Mouse (Mus musculus): ENCODE data around the gene Rnf150. TPM values are rescaled to one million over a fixed set of nuclear protein-coding genes. Genes with fewer than 3 reads are reported as not detected.

Rnf150 gene
- polyA plus RNA-seq, 1 experiment = 11.0 TPM

DNA sequence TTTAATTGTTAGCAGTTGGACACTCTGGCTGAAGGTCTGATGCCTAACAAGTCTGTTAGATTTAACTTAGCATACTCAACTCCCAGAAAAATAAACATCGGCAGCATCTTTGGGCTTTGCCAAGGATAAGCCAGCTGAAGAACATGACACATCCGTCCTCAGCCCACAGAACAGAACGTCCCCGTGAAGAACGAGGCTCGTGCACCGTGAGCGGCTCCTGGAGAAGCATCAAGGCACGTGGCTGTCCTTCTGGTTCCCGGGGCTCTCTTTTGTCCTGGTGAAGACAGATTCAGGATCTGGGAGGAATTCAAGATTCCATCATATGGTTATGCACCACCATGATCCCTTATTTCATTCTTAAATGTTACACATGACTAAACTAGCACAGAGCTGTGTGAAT lies 175.4 kb downstream of the Rnf150 start:
- H3K4me1 ChIP-seq (ENCODE audit: control insufficient read depth, insufficient read depth, low read length) = peaks cover 8% of the 10 kb centered on the region
- TF ChIP-seq POLR2A (IDR thresholded peaks at IDR 0.05; ENCODE audit: borderline replicate concordance, insufficient read depth, low read length) (no peak), CTCF (IDR thresholded peaks at IDR 0.05; ENCODE audit: borderline replicate concordance, insufficient read depth, low read depth, low read length) (no peak)
- H3K27me3 ChIP-seq (ENCODE audit: control insufficient read depth, insufficient read depth, low read length) = no peaks in the 10 kb centered on the region
- no peak overlapping the region for H3K27ac ChIP-seq (ENCODE audit: insufficient read depth, low read length)
- 51% methylated on average over 10 of the region's 10 CpGs for WGBS
- no peak for DNase-seq
- no peak overlapping the region for H3K4me3 ChIP-seq (replicated peaks; ENCODE audit: insufficient read depth, low read depth, low read length)

DNA sequence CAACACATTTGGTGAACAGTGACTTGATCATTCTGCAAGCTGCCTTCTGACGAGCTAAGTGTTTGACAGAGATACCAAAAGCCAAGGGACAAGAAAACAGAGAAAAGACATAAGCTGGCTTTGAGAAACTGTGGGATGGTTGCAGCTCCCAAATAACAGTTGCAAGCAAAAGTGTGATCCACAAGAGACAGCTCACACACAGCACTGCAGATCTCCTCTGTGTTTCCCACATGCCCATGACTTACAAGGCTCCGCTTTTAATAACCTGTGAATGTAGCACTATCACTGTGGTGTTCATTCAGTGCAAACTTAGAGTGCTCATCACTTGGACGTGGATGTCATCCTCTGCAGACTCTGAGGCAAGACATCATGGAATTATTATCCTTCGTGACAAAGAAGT lies 178.3 kb downstream of the Rnf150 start:
- no peak for DNase-seq
- H3K27ac ChIP-seq (ENCODE audit: insufficient read depth, low read length) = no peak overlapping the region
- no peak for TF ChIP-seq CTCF (IDR thresholded peaks at IDR 0.05; ENCODE audit: borderline replicate concordance, insufficient read depth, low read depth, low read length)
- H3K4me1 ChIP-seq (ENCODE audit: control insufficient read depth, insufficient read depth, low read length) = peaks cover 5% of the 10 kb centered on the region; the same call in 1 of the 2 replicates
- H3K4me3 ChIP-seq (replicated peaks; ENCODE audit: insufficient read depth, low read depth, low read length) = no peak overlapping the region
- 91% methylated on average over 4 of the region's 4 CpGs for WGBS
- H3K27me3 ChIP-seq (ENCODE audit: control insufficient read depth, insufficient read depth, low read length) = no peaks in the 10 kb centered on the region

DNA sequence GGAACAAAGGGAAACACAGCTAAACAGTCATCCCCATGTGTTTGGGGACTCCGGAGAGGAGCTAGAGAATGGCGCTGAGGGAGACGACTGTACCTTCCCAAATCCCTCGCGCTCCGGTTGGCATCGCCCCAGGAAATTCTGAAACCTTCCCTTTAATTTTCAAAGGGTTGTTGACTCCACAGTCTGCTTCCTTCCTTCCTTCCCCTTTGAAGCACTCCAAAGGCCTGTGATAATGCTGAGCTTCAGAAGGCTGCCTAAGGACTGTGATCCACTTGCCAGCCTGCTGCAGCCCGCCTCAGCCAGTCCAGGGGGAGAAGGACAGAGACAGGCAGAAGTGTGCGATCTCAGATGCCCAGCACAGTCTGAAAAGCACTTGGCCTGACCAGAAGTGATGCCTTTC lies 183.8 kb downstream of the Rnf150 start:
- no peak for DNase-seq
- Histone ChIP-seq H3K4me1 (ENCODE audit: control insufficient read depth, insufficient read depth, low read length) (0 out of 2 replicates have a peak, but pooled peaks cover 3% of the 10 kb centered on the region), H3K27ac (ENCODE audit: insufficient read depth, low read length) (no peak overlapping the region), H3K27me3 (ENCODE audit: control insufficient read depth, insufficient read depth, low read length) (no peaks in the 10 kb centered on the region), H3K4me3 (replicated peaks; ENCODE audit: insufficient read depth, low read depth, low read length) (no peak overlapping the region)
- TF ChIP-seq POLR2A (IDR thresholded peaks at IDR 0.05; ENCODE audit: borderline replicate concordance, insufficient read depth, low read length) (no peak), CTCF (IDR thresholded peaks at IDR 0.05; ENCODE audit: borderline replicate concordance, insufficient read depth, low read depth, low read length) (no peak)
- 87% methylated on average over 9 of the region's 9 CpGs for WGBS

DNA sequence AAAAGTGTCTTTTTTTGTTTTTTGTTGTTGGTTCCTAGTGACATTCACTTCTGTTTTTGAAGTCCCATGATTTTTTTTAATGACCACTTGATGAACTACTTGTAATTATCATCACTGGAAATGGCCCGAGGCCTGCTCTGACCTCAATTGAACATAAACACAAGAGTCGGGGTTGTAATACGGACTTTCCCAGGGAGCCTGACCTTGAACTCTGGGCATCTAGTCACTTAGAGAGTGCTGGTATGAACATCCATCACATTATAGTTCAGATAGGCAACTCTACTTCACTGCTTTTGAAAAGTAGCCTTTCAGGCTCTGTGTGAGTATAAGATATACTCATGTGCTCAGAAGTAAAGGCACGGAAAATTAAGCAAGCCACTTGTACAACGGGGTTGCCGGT lies 185.4 kb downstream of the Rnf150 start:
- no peak for DNase-seq
- TF ChIP-seq CTCF (IDR thresholded peaks at IDR 0.05; ENCODE audit: borderline replicate concordance, insufficient read depth, low read depth, low read length) (no peak), POLR2A (IDR thresholded peaks at IDR 0.05; ENCODE audit: borderline replicate concordance, insufficient read depth, low read length) (no peak)
- WGBS = 70% methylated on average over 6 of the region's 6 CpGs
- Histone ChIP-seq H3K27me3 (ENCODE audit: control insufficient read depth, insufficient read depth, low read length) (no peaks in the 10 kb centered on the region), H3K4me1 (ENCODE audit: control insufficient read depth, insufficient read depth, low read length) (0 out of 2 replicates have a peak, but pooled peaks cover 3% of the 10 kb centered on the region), H3K4me3 (replicated peaks; ENCODE audit: insufficient read depth, low read depth, low read length) (no peak overlapping the region), H3K27ac (ENCODE audit: insufficient read depth, low read length) (no peak overlapping the region)

DNA sequence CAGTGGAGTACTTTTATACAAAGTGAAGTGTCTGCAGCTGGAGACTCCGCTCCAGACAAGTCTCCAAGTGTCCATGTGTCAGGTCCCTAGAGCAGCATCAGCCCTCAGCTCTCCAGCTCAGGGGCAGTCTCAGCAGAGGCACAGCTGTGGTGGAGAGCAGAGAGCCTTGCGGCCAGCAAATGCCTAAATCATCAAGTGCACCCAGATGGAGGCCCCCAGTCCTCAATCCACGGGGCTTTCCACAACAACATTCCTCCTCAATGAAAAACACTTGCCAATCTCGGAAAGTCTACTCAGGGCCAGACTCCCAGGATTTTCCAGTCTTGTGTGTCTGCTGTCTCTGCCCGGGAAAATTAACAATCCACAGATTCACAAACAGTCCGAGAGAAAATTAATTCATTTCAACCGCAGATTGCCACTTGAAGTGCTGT lies 186.0 kb downstream of the Rnf150 start:
- H3K4me1 ChIP-seq (ENCODE audit: control insufficient read depth, insufficient read depth, low read length) = 0 out of 2 replicates have a peak, but pooled peaks cover 3% of the 10 kb centered on the region
- H3K27ac ChIP-seq (ENCODE audit: insufficient read depth, low read length) = no peak overlapping the region
- no peaks in the 10 kb centered on the region for H3K27me3 ChIP-seq (ENCODE audit: control insufficient read depth, insufficient read depth, low read length)
- 30% methylated on average over 7 of the region's 7 CpGs for WGBS
- TF ChIP-seq CTCF (IDR thresholded peaks at IDR 0.05; ENCODE audit: borderline replicate concordance, insufficient read depth, low read depth, low read length) = no peak
- TF ChIP-seq POLR2A (IDR thresholded peaks at IDR 0.05; ENCODE audit: borderline replicate concordance, insufficient read depth, low read length) = no peak
- no peak overlapping the region for H3K4me3 ChIP-seq (replicated peaks; ENCODE audit: insufficient read depth, low read depth, low read length)
- DNase-seq = no peak

DNA sequence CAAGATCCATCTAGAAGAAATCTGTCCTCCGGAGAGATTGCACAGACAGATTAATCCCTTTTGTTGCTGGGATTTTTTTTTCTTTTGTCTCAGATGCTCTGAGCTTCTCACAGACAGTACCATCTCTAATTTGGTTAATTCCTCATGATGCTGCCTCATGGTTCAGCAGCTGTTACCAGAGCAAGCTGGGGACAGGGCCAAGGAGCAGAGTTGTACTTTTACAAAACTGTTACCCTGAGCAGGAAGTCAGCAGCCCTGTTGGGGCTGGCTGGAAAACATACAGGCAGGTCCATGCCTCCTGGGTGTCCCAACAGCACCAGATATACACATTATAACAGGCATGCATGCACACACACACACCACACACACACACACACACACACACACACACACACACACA lies 186.5 kb downstream of the Rnf150 start:
- Histone ChIP-seq H3K27ac (ENCODE audit: insufficient read depth, low read length) (no peak overlapping the region), H3K4me3 (replicated peaks; ENCODE audit: insufficient read depth, low read depth, low read length) (no peak overlapping the region), H3K4me1 (ENCODE audit: control insufficient read depth, insufficient read depth, low read length) (0 out of 2 replicates have a peak, but pooled peaks cover 3% of the 10 kb centered on the region), H3K27me3 (ENCODE audit: control insufficient read depth, insufficient read depth, low read length) (no peaks in the 10 kb centered on the region)
- no peak for DNase-seq
- WGBS = 37% methylated on average over 1 of the region's 1 CpGs
- TF ChIP-seq CTCF (IDR thresholded peaks at IDR 0.05; ENCODE audit: borderline replicate concordance, insufficient read depth, low read depth, low read length) (no peak), POLR2A (IDR thresholded peaks at IDR 0.05; ENCODE audit: borderline replicate concordance, insufficient read depth, low read length) (no peak)

DNA sequence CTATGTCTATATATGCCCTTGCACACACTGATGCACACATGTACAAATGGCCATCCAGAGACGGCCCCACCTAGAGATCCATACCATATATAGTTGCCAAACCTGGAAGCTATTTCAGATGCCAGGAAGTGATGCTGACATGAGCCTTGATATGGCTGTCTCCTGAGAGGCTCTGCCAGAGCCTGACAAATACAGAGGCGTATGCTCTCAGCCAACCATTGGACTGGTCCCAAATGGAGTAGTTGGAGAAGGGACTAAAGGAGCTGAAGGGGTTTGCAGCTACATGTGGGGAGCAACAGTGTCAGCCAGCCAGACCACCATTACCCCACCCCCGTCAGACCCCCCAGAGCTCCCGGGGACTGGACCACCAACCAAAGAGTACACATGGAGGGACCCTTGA lies 189.7 kb downstream of the Rnf150 start:
- H3K4me3 ChIP-seq (replicated peaks; ENCODE audit: insufficient read depth, low read depth, low read length) = no peak overlapping the region
- 55% methylated on average over 4 of the region's 4 CpGs for WGBS
- H3K27me3 ChIP-seq (ENCODE audit: control insufficient read depth, insufficient read depth, low read length) = no peaks in the 10 kb centered on the region
- no peak for DNase-seq
- TF ChIP-seq POLR2A (IDR thresholded peaks at IDR 0.05; ENCODE audit: borderline replicate concordance, insufficient read depth, low read length) (no peak), CTCF (IDR thresholded peaks at IDR 0.05; ENCODE audit: borderline replicate concordance, insufficient read depth, low read depth, low read length) (no peak)
- 0 out of 2 replicates have a peak, but pooled peaks cover 3% of the 10 kb centered on the region for H3K4me1 ChIP-seq (ENCODE audit: control insufficient read depth, insufficient read depth, low read length)
- no peak overlapping the region for H3K27ac ChIP-seq (ENCODE audit: insufficient read depth, low read length)

DNA sequence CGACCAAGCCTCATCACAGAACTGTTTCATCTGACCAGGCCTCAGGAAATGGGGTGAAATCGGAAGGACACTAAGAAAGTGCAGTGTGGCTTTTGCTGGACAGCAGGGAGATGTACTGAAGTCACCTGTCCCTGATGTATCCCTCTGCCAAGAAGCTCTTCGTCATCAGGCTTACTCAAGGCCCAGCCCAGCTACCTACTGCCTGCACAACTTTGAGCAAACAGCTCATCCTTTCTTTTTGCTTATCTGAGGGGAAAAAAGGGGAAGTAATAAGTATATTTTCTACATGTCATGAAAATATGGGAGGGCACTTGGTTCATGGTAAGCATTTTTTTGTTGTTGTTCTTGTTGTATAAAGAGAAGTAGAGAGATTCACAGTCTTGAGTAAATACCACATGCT lies 191.6 kb downstream of the Rnf150 start:
- 70% methylated on average over 3 of the region's 3 CpGs for WGBS
- Histone ChIP-seq H3K27me3 (ENCODE audit: control insufficient read depth, insufficient read depth, low read length) (no peaks in the 10 kb centered on the region), H3K4me3 (replicated peaks; ENCODE audit: insufficient read depth, low read depth, low read length) (no peak overlapping the region), H3K27ac (ENCODE audit: insufficient read depth, low read length) (no peak overlapping the region), H3K4me1 (ENCODE audit: control insufficient read depth, insufficient read depth, low read length) (0 out of 2 replicates have a peak, but pooled peaks cover 1% of the 10 kb centered on the region)
- no peak for DNase-seq
- TF ChIP-seq POLR2A (IDR thresholded peaks at IDR 0.05; ENCODE audit: borderline replicate concordance, insufficient read depth, low read length) = no peak
- TF ChIP-seq CTCF (IDR thresholded peaks at IDR 0.05; ENCODE audit: borderline replicate concordance, insufficient read depth, low read depth, low read length) = no peak
